Comparison of ENCODE assay signal across 22 mouse cellular contexts in genomic region chrX:74257746-74258145, GRCm38 (mm10). TPM values are rescaled to one million over a fixed set of nuclear protein-coding genes. Genes with fewer than 3 reads are reported as not detected.
DNase-seq lines count a peak whose midpoint lies in the region; ATAC-seq lines count a peak whose summit lies in the region.
"Had no signal": no experiment of that assay in that cellular context is flagged by ENCODE, and none has a peak within 500 bp of the region (broad histone marks: within the 10 kb centered on the region; RNA-seq: fewer than 3 reads in every experiment).

No protein-coding gene starts in this region.

- ATAC-seq in midbrain, embryonic 11.5 days (ENCODE audit: low FRiP score): no peak
- no peak for ATAC-seq in midbrain, embryonic 13.5 days
- ATAC-seq: forebrain, embryonic 14.5 days; forebrain, embryonic 16.5 days had no signal

- no peak overlapping the region for H3K27ac ChIP-seq in midbrain, embryonic 11.5 days (ENCODE audit: low read depth, low read length)
- H3K27ac ChIP-seq in midbrain, embryonic 13.5 days: no peak overlapping the region
- H3K27ac ChIP-seq: embryonic facial prominence, embryonic 13.5 days; embryonic facial prominence, embryonic 15.5 days; forebrain, embryonic 10.5 days; forebrain, embryonic 12.5 days had no signal

- no peaks in the 10 kb centered on the region for H3K36me3 ChIP-seq in midbrain, embryonic 11.5 days (ENCODE audit: control insufficient read depth, insufficient read depth, low read length)
- peaks cover 11% of the 10 kb centered on the region; the same call in 1 of the 2 replicates for H3K36me3 ChIP-seq in midbrain, embryonic 13.5 days

- no peaks in the 10 kb centered on the region for H3K9me3 ChIP-seq in midbrain, embryonic 11.5 days (ENCODE audit: control insufficient read depth, low read length)
- H3K9me3 ChIP-seq in midbrain, embryonic 13.5 days: no peaks in the 10 kb centered on the region
- H3K9me3 ChIP-seq: embryonic facial prominence, embryonic 13.5 days; embryonic facial prominence, embryonic 15.5 days; forebrain, embryonic 10.5 days; forebrain, embryonic 12.5 days had no signal

- H3K9ac ChIP-seq in midbrain, embryonic 11.5 days (ENCODE audit: low read length): no peak overlapping the region
- H3K9ac ChIP-seq in midbrain, embryonic 13.5 days (replicated peaks): no peak overlapping the region
- H3K9ac ChIP-seq: embryonic facial prominence, embryonic 13.5 days; embryonic facial prominence, embryonic 15.5 days; forebrain, embryonic 12.5 days had no signal

- no peaks in the 10 kb centered on the region for H3K27me3 ChIP-seq in midbrain, embryonic 11.5 days (ENCODE audit: control insufficient read depth, insufficient read depth, low read length)
- no peaks in the 10 kb centered on the region for H3K27me3 ChIP-seq in midbrain, embryonic 13.5 days
- H3K27me3 ChIP-seq: embryonic facial prominence, embryonic 13.5 days; embryonic facial prominence, embryonic 15.5 days; forebrain, embryonic 12.5 days had no signal

- H3K4me3 ChIP-seq in midbrain, embryonic 11.5 days (ENCODE audit: low read depth, low read length): no peak overlapping the region
- H3K4me3 ChIP-seq in midbrain, embryonic 13.5 days (replicated peaks): no peak overlapping the region
- H3K4me3 ChIP-seq: embryonic facial prominence, embryonic 13.5 days; embryonic facial prominence, embryonic 15.5 days; erythroblast, embryonic 14.5 days; forebrain, embryonic 10.5 days; forebrain, embryonic 12.5 days had no signal

- H3K4me2 ChIP-seq in midbrain, embryonic 11.5 days: no peak overlapping the region
- H3K4me2 ChIP-seq in midbrain, embryonic 13.5 days (replicated peaks): no peak overlapping the region
- H3K4me2 ChIP-seq: embryonic facial prominence, embryonic 13.5 days; embryonic facial prominence, embryonic 15.5 days; forebrain, embryonic 12.5 days had no signal

- DNase-seq in midbrain, embryonic 11.5 days (ENCODE audit: low spot score, missing footprints): peak; percentile 4
- peak; percentile 70 for DNase-seq in MEL-GATA-1-ER (ENCODE audit: extremely low read depth, low read depth)
- DNase-seq in embryo, embryonic 10.5 days (ENCODE audit: low spot score): no peak
- DNase-seq in left cerebral cortex, adult 8-10 months (ENCODE audit: low spot score in 2 of 2): no peak
- DNase-seq: adrenal gland, adult 2 months; adrenal gland, postnatal 10 days; adrenal gland, postnatal 25 days; cerebellum, adult 11 months; cerebellum, adult 18-20 months; cerebellum, adult 8-10 months; cerebellum, adult 9-11 months; cerebellum, postnatal 14 days; cerebellum, postnatal 36 days; embryo, embryonic 11 days had no signal

- no peaks in the 10 kb centered on the region for H3K4me1 ChIP-seq in midbrain, embryonic 11.5 days (ENCODE audit: control insufficient read depth, insufficient read depth, low read length)
- H3K4me1 ChIP-seq in midbrain, embryonic 13.5 days (replicated peaks): peaks cover 6% of the 10 kb centered on the region
- H3K4me1 ChIP-seq: embryonic facial prominence, embryonic 15.5 days; forebrain, embryonic 12.5 days had no signal

- 96% methylated on average over 3 of the region's 3 CpGs for WGBS in midbrain, embryonic 11.5 days
- WGBS in midbrain, embryonic 13.5 days: 97% methylated on average over 3 of the region's 3 CpGs

RNA-seq across cellular contexts. Expression of gene Emd, which starts 3.3 kb away (rescaled TPM):
- 24.3 and 25.2 TPM in 2 replicates for polyA plus RNA-seq in midbrain, embryonic 11.5 days (2014; fragmentation: Nextera tagmentation; extraction: Ambion mirVana)
- polyA plus RNA-seq in midbrain, embryonic 13.5 days (2015; fragmentation: Nextera tagmentation; extraction: Ambion mirVana): 19.2 and 20.4 TPM in 2 replicates
- 10 to 100 TPM; 33.5 to 39.5 (median 38.8) TPM for total RNA-seq in left cerebral cortex, adult 8-10 months (2022)

RNA-seq across cellular contexts. Expression of gene Flna, which starts 8.1 kb away (rescaled TPM):
- 178 and 185 TPM in 2 replicates for polyA plus RNA-seq in midbrain, embryonic 11.5 days (2014; fragmentation: Nextera tagmentation; extraction: Ambion mirVana)
- 102 and 109 TPM in 2 replicates for polyA plus RNA-seq in midbrain, embryonic 13.5 days (2015; fragmentation: Nextera tagmentation; extraction: Ambion mirVana)
- total RNA-seq in left cerebral cortex, adult 8-10 months (2022): 10 to 100 TPM; 48.4 to 70.4 (median 61.4) TPM

RNA-seq across cellular contexts. Expression of gene Rpl10, which starts 12.9 kb away (rescaled TPM):
- polyA plus RNA-seq in midbrain, embryonic 11.5 days (2014; fragmentation: Nextera tagmentation; extraction: Ambion mirVana): 661 and 713 TPM in 2 replicates
- polyA plus RNA-seq in midbrain, embryonic 13.5 days (2015; fragmentation: Nextera tagmentation; extraction: Ambion mirVana): 542 and 551 TPM in 2 replicates
- total RNA-seq in left cerebral cortex, adult 8-10 months (2022): 100 to 1,000 TPM; 134 to 270 (median 185) TPM

RNA-seq across cellular contexts. Expression of gene Taz, which starts 24.0 kb away (rescaled TPM):
- polyA plus RNA-seq in midbrain, embryonic 11.5 days (2014; fragmentation: Nextera tagmentation; extraction: Ambion mirVana): 57.9 and 60.9 TPM in 2 replicates
- 95.3 and 97.2 TPM in 2 replicates for polyA plus RNA-seq in midbrain, embryonic 13.5 days (2015; fragmentation: Nextera tagmentation; extraction: Ambion mirVana)
- total RNA-seq in left cerebral cortex, adult 8-10 months (2022): 10 to 100 TPM; 60.9 to 67.1 (median 63.8) TPM

RNA-seq across cellular contexts. Expression of gene Dnase1l1, which starts 24.4 kb away (rescaled TPM):
- 4.3 and 4.4 TPM in 2 replicates for polyA plus RNA-seq in midbrain, embryonic 11.5 days (2014; fragmentation: Nextera tagmentation; extraction: Ambion mirVana)
- polyA plus RNA-seq in midbrain, embryonic 13.5 days (2015; fragmentation: Nextera tagmentation; extraction: Ambion mirVana): 2.8 and 3.0 TPM in 2 replicates
- 1 to 10 TPM; 1.8 to 5.0 (median 3.1) TPM for total RNA-seq in left cerebral cortex, adult 8-10 months (2022)

Comparison
In these comparisons a context has a peak if more than half of its experiments do, and no peak if none do; other contexts are left out.
1. DNase-seq: peak in midbrain, embryonic 11.5 days (single experiment) and MEL-GATA-1-ER (single experiment); none in embryo, embryonic 10.5 days (single experiment) and left cerebral cortex, adult 8-10 months (0 of 2).